Mouse (Mus musculus): ENCODE data around the gene Eml6. TPM values are rescaled to one million over a fixed set of nuclear protein-coding genes. Genes with fewer than 3 reads are reported as not detected.

The Eml6 gene
- polyA plus RNA-seq, 1 experiment = 0.19 TPM

- no peaks in the 10 kb centered on the region for H3K79me3 ChIP-seq (ENCODE audit: low read depth)
- H3K4me3 ChIP-seq (ENCODE audit: insufficient read depth, poor library complexity, severe bottlenecking) = no peak overlapping the region
- H3K79me2 ChIP-seq (ENCODE audit: control insufficient read depth, insufficient read depth) = no peaks in the 10 kb centered on the region
- no peak for TF ChIP-seq MYOD1 (IDR thresholded peaks at IDR 0.05; ENCODE audit: control insufficient read depth, insufficient read length, low read depth)
- TF ChIP-seq CTCF (IDR thresholded peaks at IDR 0.05; ENCODE audit: control insufficient read depth, insufficient read depth, insufficient read length) = no peak
- TF ChIP-seq CEBPB (IDR thresholded peaks at IDR 0.05; ENCODE audit: low read depth) = no peak
- no peak for TF ChIP-seq FOSL1 (IDR thresholded peaks at IDR 0.05; ENCODE audit: insufficient read depth, low read length, poor library complexity, severe bottlenecking)
- no peak for TF ChIP-seq MYOG (IDR thresholded peaks at IDR 0.05; ENCODE audit: control insufficient read depth, extremely low read depth, insufficient read length)
- no peak for TF ChIP-seq USF1 (IDR thresholded peaks at IDR 0.05; ENCODE audit: low read depth)
- H3ac ChIP-seq (ENCODE audit: control insufficient read depth, insufficient read length, low read depth) = no peak overlapping the region
- H3K36me3 ChIP-seq (ENCODE audit: control insufficient read depth, insufficient read depth) = no peaks in the 10 kb centered on the region
- H3K27me3 ChIP-seq (ENCODE audit: control insufficient read depth, insufficient read depth, insufficient read length) = no peaks in the 10 kb centered on the region
Observed at GRCm38 (mm10) chr11:29870174-29870573, 155.7 kb downstream of the Eml6 start.

DNA sequence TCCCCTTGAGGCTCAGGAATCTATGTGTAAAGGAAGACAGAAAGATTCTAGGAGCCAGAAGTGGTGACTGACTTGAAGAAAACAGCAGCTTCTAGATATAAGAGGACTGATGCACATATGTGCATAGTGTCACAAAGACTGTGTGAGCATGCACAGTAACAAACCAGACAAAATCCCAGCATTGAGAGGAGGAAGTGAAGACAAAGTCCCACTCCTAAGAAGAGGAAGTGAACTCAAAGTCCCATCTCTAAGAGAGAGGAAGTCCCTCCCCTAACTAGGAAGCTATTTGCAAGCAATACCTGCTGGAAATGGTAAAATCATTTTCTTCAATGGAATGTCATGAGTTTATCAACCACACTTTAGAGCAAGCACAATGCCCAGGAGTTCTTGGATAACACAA, 161.6 kb downstream of the Eml6 start:
- H3K79me2 ChIP-seq (ENCODE audit: control insufficient read depth, insufficient read depth) = no peaks in the 10 kb centered on the region
- H3K4me3 ChIP-seq (ENCODE audit: insufficient read depth, poor library complexity, severe bottlenecking) = no peak overlapping the region
- no peak overlapping the region for H3ac ChIP-seq (ENCODE audit: control insufficient read depth, insufficient read length, low read depth)
- no peaks in the 10 kb centered on the region for H3K27me3 ChIP-seq (ENCODE audit: control insufficient read depth, insufficient read depth, insufficient read length)
- H3K79me3 ChIP-seq (ENCODE audit: low read depth) = no peaks in the 10 kb centered on the region
- no peaks in the 10 kb centered on the region for H3K36me3 ChIP-seq (ENCODE audit: control insufficient read depth, insufficient read depth)
- TF ChIP-seq CTCF (IDR thresholded peaks at IDR 0.05; ENCODE audit: control insufficient read depth, insufficient read depth, insufficient read length) (no peak), MYOD1 (IDR thresholded peaks at IDR 0.05; ENCODE audit: control insufficient read depth, insufficient read length, low read depth) (no peak), CEBPB (IDR thresholded peaks at IDR 0.05; ENCODE audit: low read depth) (no peak), USF1 (IDR thresholded peaks at IDR 0.05; ENCODE audit: low read depth) (no peak), MAX (IDR thresholded peaks at IDR 0.05) (no peak), MYOG (IDR thresholded peaks at IDR 0.05; ENCODE audit: control insufficient read depth, extremely low read depth, insufficient read length) (no peak), FOSL1 (IDR thresholded peaks at IDR 0.05; ENCODE audit: insufficient read depth, low read length, poor library complexity, severe bottlenecking) (no peak)

- H3K79me3 ChIP-seq (ENCODE audit: low read depth) = no peaks in the 10 kb centered on the region
- TF ChIP-seq MYOD1 (IDR thresholded peaks at IDR 0.05; ENCODE audit: control insufficient read depth, insufficient read length, low read depth) (no peak), MAX (IDR thresholded peaks at IDR 0.05) (no peak), CEBPB (IDR thresholded peaks at IDR 0.05; ENCODE audit: low read depth) (no peak), MYOG (IDR thresholded peaks at IDR 0.05; ENCODE audit: control insufficient read depth, extremely low read depth, insufficient read length) (no peak), CTCF (IDR thresholded peaks at IDR 0.05; ENCODE audit: control insufficient read depth, insufficient read depth, insufficient read length) (no peak), FOSL1 (IDR thresholded peaks at IDR 0.05; ENCODE audit: insufficient read depth, low read length, poor library complexity, severe bottlenecking) (no peak), USF1 (IDR thresholded peaks at IDR 0.05; ENCODE audit: low read depth) (no peak)
- no peaks in the 10 kb centered on the region for H3K79me2 ChIP-seq (ENCODE audit: control insufficient read depth, insufficient read depth)
- H3K4me3 ChIP-seq (ENCODE audit: insufficient read depth, poor library complexity, severe bottlenecking) = no peak overlapping the region
- no peaks in the 10 kb centered on the region for H3K36me3 ChIP-seq (ENCODE audit: control insufficient read depth, insufficient read depth)
- no peaks in the 10 kb centered on the region for H3K27me3 ChIP-seq (ENCODE audit: control insufficient read depth, insufficient read depth, insufficient read length)
- H3ac ChIP-seq (ENCODE audit: control insufficient read depth, insufficient read length, low read depth) = no peak overlapping the region
Observed at GRCm38 (mm10) chr11:29861750-29862397, 164.0 kb downstream of the Eml6 start.

GRCm38 (mm10) chr11:29861040-29861439, 164.8 kb downstream of the Eml6 start:
- Histone ChIP-seq H3K79me2 (ENCODE audit: control insufficient read depth, insufficient read depth) (no peaks in the 10 kb centered on the region), H3K4me3 (ENCODE audit: insufficient read depth, poor library complexity, severe bottlenecking) (no peak overlapping the region), H3K27me3 (ENCODE audit: control insufficient read depth, insufficient read depth, insufficient read length) (no peaks in the 10 kb centered on the region), H3ac (ENCODE audit: control insufficient read depth, insufficient read length, low read depth) (no peak overlapping the region), H3K79me3 (ENCODE audit: low read depth) (no peaks in the 10 kb centered on the region), H3K36me3 (ENCODE audit: control insufficient read depth, insufficient read depth) (no peaks in the 10 kb centered on the region)
- TF ChIP-seq CTCF (IDR thresholded peaks at IDR 0.05; ENCODE audit: control insufficient read depth, insufficient read depth, insufficient read length) (no peak), USF1 (IDR thresholded peaks at IDR 0.05; ENCODE audit: low read depth) (no peak), FOSL1 (IDR thresholded peaks at IDR 0.05; ENCODE audit: insufficient read depth, low read length, poor library complexity, severe bottlenecking) (no peak)

GRCm38 (mm10) chr11:29840606-29841227, 185.1 kb downstream of the Eml6 start:
- TF ChIP-seq USF1 (IDR thresholded peaks at IDR 0.05; ENCODE audit: low read depth) (no peak), CTCF (IDR thresholded peaks at IDR 0.05; ENCODE audit: control insufficient read depth, insufficient read depth, insufficient read length) (no peak), CEBPB (IDR thresholded peaks at IDR 0.05; ENCODE audit: low read depth) (no peak), MYOD1 (IDR thresholded peaks at IDR 0.05; ENCODE audit: control insufficient read depth, insufficient read length, low read depth) (no peak), MAX (IDR thresholded peaks at IDR 0.05) (no peak), MYOG (IDR thresholded peaks at IDR 0.05; ENCODE audit: control insufficient read depth, extremely low read depth, insufficient read length) (no peak)
- Histone ChIP-seq H3K79me3 (ENCODE audit: low read depth) (no peaks in the 10 kb centered on the region), H3K4me3 (ENCODE audit: insufficient read depth, poor library complexity, severe bottlenecking) (no peak overlapping the region), H3K27me3 (ENCODE audit: control insufficient read depth, insufficient read depth, insufficient read length) (no peaks in the 10 kb centered on the region), H3K79me2 (ENCODE audit: control insufficient read depth, insufficient read depth) (no peaks in the 10 kb centered on the region), H3K36me3 (ENCODE audit: control insufficient read depth, insufficient read depth) (no peaks in the 10 kb centered on the region), H3ac (ENCODE audit: control insufficient read depth, insufficient read length, low read depth) (no peak overlapping the region)
